Mouse (Mus musculus): ENCODE results near the gene Zbtb26. TPM values are rescaled to one million over a fixed set of nuclear protein-coding genes. Genes with fewer than 3 reads are reported as not detected.
A peak's percentile ranks its signal among the peaks of the same experiment; 100 is the strongest.

Zbtb26 gene
- total and polyA plus RNA-seq, 3 experiments: 1.7 to 5.0 (median 4.4) TPM

GRCm38 (mm10) chr2:37395539-37395938, 47.4 kb downstream of the Zbtb26 start:
- Histone ChIP-seq H3K27me3 (ENCODE audit: control insufficient read depth, insufficient read depth, low read length) (no peaks in the 10 kb centered on the region), H3K4me1 (ENCODE audit: control insufficient read depth, insufficient read depth, low read length) (no peaks in the 10 kb centered on the region), H3K36me3 (ENCODE audit: control insufficient read depth, insufficient read depth, low read length) (peaks cover 6% of the 10 kb centered on the region), H3K79me2 (replicated peaks; ENCODE audit: control insufficient read depth, insufficient read depth, low read length) (no peaks in the 10 kb centered on the region), H3K27ac (no peak overlapping the region), H3K4me3 (no peak overlapping the region), H3K9ac (ENCODE audit: low read depth, low read length) (no peak overlapping the region)
- DNase-seq: no peak
- TF ChIP-seq CTCF (IDR thresholded peaks at IDR 0.05): peak; percentile 53
- no peak for TF ChIP-seq POLR2A (IDR thresholded peaks at IDR 0.05; ENCODE audit: insufficient read depth, low read depth, low read length)
- intact Hi-C loops (cut with DNase I): loop anchor here (5.0 to 10.0 kb wide), 2 partner anchors 92 to 409 kb away; no protein-coding TSS in a partner anchor
- 21% methylated on average over 1 of the region's 1 CpGs for WGBS

DNA sequence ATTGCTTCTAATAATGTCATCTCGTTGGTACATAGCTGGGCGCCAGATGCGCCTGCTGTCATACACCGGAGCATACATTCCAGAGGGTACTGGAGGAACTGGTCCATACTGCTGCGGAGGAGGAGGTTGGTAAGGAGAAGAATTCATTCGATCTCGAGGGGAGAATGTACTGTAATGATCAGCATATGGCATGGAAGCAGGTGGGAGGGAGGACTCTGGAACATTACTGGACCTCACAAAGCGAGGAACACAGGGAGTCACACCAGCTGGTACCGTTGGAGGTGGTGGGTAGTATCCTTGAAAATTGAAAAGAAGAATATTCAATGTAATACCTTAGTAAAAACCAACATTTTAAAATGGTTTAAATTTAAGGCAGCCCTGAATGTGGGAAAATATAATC, 60.0 kb downstream of the Zbtb26 start:
- Histone ChIP-seq H3K36me3 (ENCODE audit: control insufficient read depth, insufficient read depth, low read length) (no peaks in the 10 kb centered on the region), H3K27me3 (ENCODE audit: control insufficient read depth, insufficient read depth, low read length) (no peaks in the 10 kb centered on the region), H3K4me3 (no peak overlapping the region), H3K79me2 (replicated peaks; ENCODE audit: control insufficient read depth, insufficient read depth, low read length) (no peaks in the 10 kb centered on the region), H3K27ac (no peak overlapping the region), H3K9ac (ENCODE audit: low read depth, low read length) (no peak overlapping the region), H3K4me1 (ENCODE audit: control insufficient read depth, insufficient read depth, low read length) (no peaks in the 10 kb centered on the region)
- intact Hi-C loops (cut with DNase I): loop anchor here (10.0 kb wide), 1 partner anchor 392 kb away; the partner anchor contains the start of gene Crb2
- no peak for TF ChIP-seq CTCF (IDR thresholded peaks at IDR 0.05)
- no peak for TF ChIP-seq EP300 (IDR thresholded peaks at IDR 0.05; ENCODE audit: insufficient read depth, low read depth, low read length)
- TF ChIP-seq POLR2A (IDR thresholded peaks at IDR 0.05; ENCODE audit: insufficient read depth, low read depth, low read length): no peak
- 94% methylated on average over 9 of the region's 9 CpGs for WGBS
- DNase-seq: no peak

Other genes with a start within 250 kb of the Zbtb26 start
- gene Olfr366, start 231.6 kb downstream of the Zbtb26 start, total RNA-seq (2021): not detected
- not detected in 2 replicates for gene Olfr366, start 231.6 kb downstream of the Zbtb26 start, polyA plus RNA-seq (2012; rRNA removed)
- gene Olfr368, start 116.6 kb downstream of the Zbtb26 start, total RNA-seq (2021): not detected
- gene Olfr368, start 116.6 kb downstream of the Zbtb26 start, polyA plus RNA-seq (2012; rRNA removed): not detected in 2 replicates
- 10 to 100 TPM; 18.1 to 18.9 TPM for gene Pdcl, start 83.8 kb downstream of the Zbtb26 start, total RNA-seq (2021)
- gene Pdcl, start 83.8 kb downstream of the Zbtb26 start, polyA plus RNA-seq (2012; rRNA removed): 7.6 and 16.5 TPM in 2 replicates
- gene Rc3h2, start 20.2 kb downstream of the Zbtb26 start, total RNA-seq (2021): 10 to 100 TPM; 28.2 to 35.0 TPM
- gene Rc3h2, start 20.2 kb downstream of the Zbtb26 start, polyA plus RNA-seq (2012; rRNA removed): 5.9 and 12.8 TPM in 2 replicates
- gene Zbtb6, start within 50 bp of the Zbtb26 start, total RNA-seq (2021): 1 to 10 TPM; 4.4 to 4.6 TPM
- 1.4 and 2.8 TPM in 2 replicates for gene Zbtb6, start within 50 bp of the Zbtb26 start, polyA plus RNA-seq (2012; rRNA removed)
- gene Rabgap1, start 144 bp upstream of the Zbtb26 start, total RNA-seq (2021): 10 to 100 TPM; 36.9 to 43.8 TPM
- 10.4 and 19.1 TPM in 2 replicates for gene Rabgap1, start 144 bp upstream of the Zbtb26 start, polyA plus RNA-seq (2012; rRNA removed)
- under 1 TPM; 0.63 to 0.73 TPM for gene Gpr21, start 73.2 kb upstream of the Zbtb26 start, total RNA-seq (2021)
- 0.37 and 0.50 TPM in 2 replicates for gene Gpr21, start 73.2 kb upstream of the Zbtb26 start, polyA plus RNA-seq (2012; rRNA removed)